Mouse (Mus musculus) liver, postnatal 0 days (tissue): Measurements from ENCODE around the gene BC052040. TPM values are rescaled to one million over a fixed set of nuclear protein-coding genes. Genes with fewer than 3 reads are reported as not detected.

ENCODE experiments used
- ATAC-seq: fragments of 200-750 bp; cut with Nextera tagmentation; 2 replicates; pipeline ENCODE4 v1.8.0; 2017; ENCODE audit warnings: mild to moderate bottlenecking, moderate library complexity
- DNase-seq: peaks from one replicate; pipeline ENCODE4 v3.0.0-alpha.2; 2016
- H3K27ac ChIP-seq: fragments of 300-500 bp; sonication (generic); 2 replicates; pipeline ENCODE4 v1.5.1; 2014; ENCODE audit warnings: antibody characterized with exemption, moderate library complexity, mild to moderate bottlenecking, low read depth
- H3K27me3 ChIP-seq: fragments of 300-500 bp; sonication (generic); 2 replicates; pipeline ENCODE4 v1.6.1; 2014; ENCODE audit warnings: low read length, control low read depth, mixed read lengths; ENCODE audit not compliant: insufficient read depth
- H3K36me3 ChIP-seq: fragments of 300-500 bp; sonication (generic); replicated peaks from 2 replicates; pipeline ENCODE4 v1.6.1; 2014; ENCODE audit warnings: mild to moderate bottlenecking, control low read depth, low read length, moderate library complexity, mixed read lengths; ENCODE audit not compliant: insufficient read depth
- H3K4me1 ChIP-seq: fragments of 300-500 bp; sonication (generic); 2 replicates; pipeline ENCODE4 v1.6.1; 2014; ENCODE audit warnings: antibody characterized with exemption, mild to moderate bottlenecking, control low read depth; ENCODE audit not compliant: insufficient read depth
- H3K4me2 ChIP-seq: fragments of 300-500 bp; sonication (generic); 2 replicates; pipeline ENCODE4 v1.6.1; 2014; ENCODE audit warnings: low read depth, mild to moderate bottlenecking, low read length, moderate library complexity, mixed read lengths
- H3K4me3 ChIP-seq: fragments of 300-500 bp; sonication (generic); 2 replicates; pipeline ENCODE4 v1.5.1; 2014; ENCODE audit warnings: low read depth, low read length
- H3K9ac ChIP-seq: fragments of 300-500 bp; sonication (generic); replicated peaks from 2 replicates; pipeline ENCODE4 v1.6.1; 2014; ENCODE audit warnings: mild to moderate bottlenecking, moderate library complexity
- H3K9me3 ChIP-seq: fragments of 300-500 bp; sonication (generic); 2 replicates; pipeline ENCODE4 v1.6.1; 2016; ENCODE audit warnings: mild to moderate bottlenecking, control low read depth, low read length, mixed read lengths
- CTCF ChIP-seq: sonication (generic); IDR thresholded peaks from 2 replicates; pipeline ENCODE4 v1.5.1; 2016; ENCODE audit warnings: antibody characterized with exemption, low read depth
- EP300 ChIP-seq: IDR thresholded peaks from 2 replicates; pipeline ENCODE4 v1.6.1; 2016; ENCODE audit warnings: antibody characterized with exemption, low read depth, mild to moderate bottlenecking
- WGBS: fragments of 180-500 bp; shearing (Covaris S2); extraction: QIAGEN DNeasy Blood & Tissue Kit; methylation state at CpG from one replicate; pipeline ENCODE4 v1.1.7; 2014; ENCODE audit not compliant: insufficient replicate concordance; 5-methylcytosine and 5-hydroxymethylcytosine counted together
- polyA plus RNA-seq: library from polyadenylated mRNA; unstranded; fragments of >200 nt; fragmentation: Nextera tagmentation; extraction: Ambion mirVana; gene quantifications from 2 replicates; pipeline ENCODE4 v1.2.1, GENCODE M21; 2015

BC052040 gene
- polyA plus RNA-seq, 1 experiment from 2014 or later, result 4.1 TPM

DNA sequence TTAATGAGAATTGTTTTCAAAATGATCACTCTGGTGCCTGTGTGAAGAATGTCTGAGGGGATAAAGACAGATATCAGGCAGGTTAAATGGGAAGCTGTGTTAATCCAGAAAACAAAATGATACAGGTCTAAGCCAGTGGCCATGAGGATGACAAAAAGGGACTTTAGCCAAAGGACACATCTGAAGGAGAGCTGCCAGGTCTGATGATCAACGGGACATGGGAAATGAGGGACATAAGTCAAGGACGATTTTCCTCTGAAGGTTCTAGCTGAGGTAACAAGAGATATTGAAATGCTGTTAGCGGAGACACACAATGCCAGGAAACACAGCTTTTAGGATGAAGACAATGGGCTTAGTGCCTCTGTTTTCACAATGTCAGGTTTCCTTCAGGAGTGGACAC lies 29.6 kb upstream of the BC052040 start:
- no peak overlapping the region for H3K4me2 ChIP-seq
- TF ChIP-seq EP300, result no peak
- TF ChIP-seq CTCF, result no peak
- H3K9ac ChIP-seq, result no peak overlapping the region
- DNase-seq, result no peak
- ATAC-seq, result no peak
- H3K27ac ChIP-seq, result no peak overlapping the region
- no peaks in the 10 kb centered on the region for H3K9me3 ChIP-seq
- no peaks in the 10 kb centered on the region for H3K36me3 ChIP-seq
- no peaks in the 10 kb centered on the region for H3K27me3 ChIP-seq
- no peak overlapping the region for H3K4me3 ChIP-seq
- WGBS, result 61% methylated on average over 3 of the region's 3 CpGs
- no peaks in the 10 kb centered on the region for H3K4me1 ChIP-seq

DNA sequence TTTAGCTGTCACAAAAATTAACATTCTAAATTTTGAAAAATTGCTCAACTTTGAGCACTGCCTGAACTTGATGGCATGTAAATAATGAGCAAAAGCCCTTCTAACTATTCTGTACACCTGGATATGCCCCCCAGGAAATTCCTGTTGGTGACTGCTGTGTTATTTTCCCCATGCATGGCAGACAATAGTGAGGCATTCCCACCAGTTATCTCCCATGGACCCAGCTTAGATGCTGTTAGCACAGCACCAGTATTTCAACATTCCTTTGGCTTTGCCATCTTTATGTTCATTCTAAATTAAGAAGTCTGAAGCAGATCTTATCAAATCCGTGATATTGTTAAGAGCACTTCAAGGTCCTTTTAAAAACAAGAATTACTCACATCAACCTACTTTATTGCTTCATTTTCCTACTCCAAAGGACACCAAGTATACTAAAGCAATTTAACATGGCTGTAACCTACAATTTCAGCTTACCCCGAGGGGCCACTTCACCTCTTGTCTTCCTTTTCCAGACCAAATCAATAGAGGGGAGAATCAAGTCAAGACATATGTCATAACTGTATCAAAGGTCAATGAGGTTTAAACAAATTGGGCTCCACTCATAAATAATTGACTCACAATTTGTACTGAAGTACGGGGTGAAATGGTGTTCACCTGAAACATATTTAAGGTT lies 19.2 kb upstream of the BC052040 start:
- 67% methylated on average over 3 of the region's 3 CpGs for WGBS
- Histone ChIP-seq H3K27me3 (no peaks in the 10 kb centered on the region), H3K9ac (no peak overlapping the region), H3K9me3 (no peaks in the 10 kb centered on the region), H3K36me3 (no peaks in the 10 kb centered on the region), H3K4me3 (no peak overlapping the region), H3K27ac (no peak overlapping the region), H3K4me2 (no peak overlapping the region), H3K4me1 (no peaks in the 10 kb centered on the region)
- ATAC-seq (no peak), DNase-seq (no peak)
- TF ChIP-seq CTCF (no peak), EP300 (no peak)

DNA sequence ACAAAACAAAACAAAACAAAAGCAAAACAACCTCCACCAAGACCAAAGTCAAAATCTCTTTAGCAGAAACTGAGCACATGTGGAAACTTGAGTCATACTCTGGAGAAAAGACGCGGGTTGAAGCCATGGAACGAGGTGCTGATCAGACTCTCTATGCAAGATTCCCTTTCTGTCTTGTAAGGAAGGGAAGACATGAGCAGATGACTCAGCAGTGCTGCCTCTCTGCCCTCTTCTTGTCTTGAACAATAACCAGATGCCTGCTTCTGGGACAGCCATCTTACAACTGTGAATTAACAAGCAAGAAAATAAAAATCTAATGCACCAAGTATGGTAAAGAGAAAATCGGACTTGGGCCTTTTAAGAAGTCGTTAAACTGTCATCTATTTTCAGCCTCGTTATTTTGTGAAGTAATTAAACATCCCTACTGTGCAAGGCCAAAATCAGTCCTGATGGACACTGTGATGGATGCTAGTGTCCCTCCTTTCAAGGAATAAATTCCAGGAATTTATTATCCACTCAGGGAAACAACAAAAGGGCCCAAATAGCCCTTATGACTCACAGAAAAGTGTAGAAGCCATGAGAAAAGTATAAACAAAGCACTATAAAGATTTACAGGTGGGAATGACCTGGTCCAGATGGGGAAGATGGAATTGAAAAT lies 18.0 kb upstream of the BC052040 start:
- Histone ChIP-seq H3K4me3 (no peak overlapping the region), H3K4me2 (no peak overlapping the region), H3K27ac (no peak overlapping the region), H3K9ac (no peak overlapping the region), H3K4me1 (no peaks in the 10 kb centered on the region), H3K36me3 (no peaks in the 10 kb centered on the region), H3K27me3 (no peaks in the 10 kb centered on the region), H3K9me3 (no peaks in the 10 kb centered on the region)
- ATAC-seq (no peak), DNase-seq (no peak)
- WGBS, result 82% methylated on average over 6 of the region's 6 CpGs
- TF ChIP-seq CTCF (no peak), EP300 (no peak)

DNA sequence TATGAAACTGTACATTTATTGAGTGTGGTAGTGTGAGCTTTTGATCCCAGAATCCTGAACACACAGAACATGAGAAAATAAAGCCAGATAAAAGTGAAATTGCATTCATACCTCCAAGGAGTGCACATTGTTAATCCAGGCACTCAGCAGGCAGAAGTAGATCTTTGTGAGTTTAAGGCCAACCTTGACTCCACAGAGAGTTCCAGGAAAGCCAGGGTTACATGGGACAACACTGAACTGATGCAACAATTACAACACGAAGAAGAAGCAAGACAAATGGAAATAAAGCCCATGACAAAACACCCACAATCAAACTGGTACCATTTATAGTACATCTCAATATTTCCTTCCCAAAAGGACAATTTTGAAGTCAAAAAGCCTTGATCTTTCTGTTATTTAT lies 9.5 kb upstream of the BC052040 start:
- 64% methylated on average over 1 of the region's 1 CpGs for WGBS
- no peak for DNase-seq
- Histone ChIP-seq H3K9ac (no peak overlapping the region), H3K36me3 (no peaks in the 10 kb centered on the region), H3K4me1 (no peaks in the 10 kb centered on the region), H3K27me3 (no peaks in the 10 kb centered on the region), H3K9me3 (no peaks in the 10 kb centered on the region), H3K4me2 (no peak overlapping the region), H3K27ac (no peak overlapping the region), H3K4me3 (no peak overlapping the region)
- no peak for ATAC-seq
- TF ChIP-seq EP300 (no peak), CTCF (no peak)

DNA sequence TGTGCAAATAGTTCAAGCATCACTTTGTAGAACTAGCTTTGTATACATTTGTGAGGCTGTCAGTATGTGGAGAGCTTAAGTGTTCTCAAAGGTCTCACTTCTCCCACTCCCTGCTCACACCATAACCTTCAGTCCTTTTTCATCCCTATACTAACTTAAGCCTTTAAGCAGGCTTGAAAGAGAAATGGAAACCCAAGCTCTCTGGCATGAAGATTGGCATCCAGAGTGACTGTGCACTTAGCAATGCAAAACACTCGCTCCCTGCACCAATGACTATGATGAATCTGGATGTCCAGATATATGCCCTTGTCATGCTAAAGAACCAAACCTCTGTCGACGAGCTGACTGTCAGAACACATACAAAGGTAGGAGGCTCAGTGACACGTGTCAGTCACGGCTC lies 6.7 kb upstream of the BC052040 start:
- Histone ChIP-seq H3K9ac (no peak overlapping the region), H3K9me3 (no peaks in the 10 kb centered on the region), H3K36me3 (no peaks in the 10 kb centered on the region), H3K4me1 (no peaks in the 10 kb centered on the region), H3K27ac (no peak overlapping the region), H3K4me3 (no peak overlapping the region), H3K27me3 (no peaks in the 10 kb centered on the region), H3K4me2 (no peak overlapping the region)
- TF ChIP-seq CTCF, result no peak
- TF ChIP-seq EP300, result no peak
- DNase-seq (no peak), ATAC-seq (no peak)
- WGBS, result 72% methylated on average over 5 of the region's 5 CpGs

DNA sequence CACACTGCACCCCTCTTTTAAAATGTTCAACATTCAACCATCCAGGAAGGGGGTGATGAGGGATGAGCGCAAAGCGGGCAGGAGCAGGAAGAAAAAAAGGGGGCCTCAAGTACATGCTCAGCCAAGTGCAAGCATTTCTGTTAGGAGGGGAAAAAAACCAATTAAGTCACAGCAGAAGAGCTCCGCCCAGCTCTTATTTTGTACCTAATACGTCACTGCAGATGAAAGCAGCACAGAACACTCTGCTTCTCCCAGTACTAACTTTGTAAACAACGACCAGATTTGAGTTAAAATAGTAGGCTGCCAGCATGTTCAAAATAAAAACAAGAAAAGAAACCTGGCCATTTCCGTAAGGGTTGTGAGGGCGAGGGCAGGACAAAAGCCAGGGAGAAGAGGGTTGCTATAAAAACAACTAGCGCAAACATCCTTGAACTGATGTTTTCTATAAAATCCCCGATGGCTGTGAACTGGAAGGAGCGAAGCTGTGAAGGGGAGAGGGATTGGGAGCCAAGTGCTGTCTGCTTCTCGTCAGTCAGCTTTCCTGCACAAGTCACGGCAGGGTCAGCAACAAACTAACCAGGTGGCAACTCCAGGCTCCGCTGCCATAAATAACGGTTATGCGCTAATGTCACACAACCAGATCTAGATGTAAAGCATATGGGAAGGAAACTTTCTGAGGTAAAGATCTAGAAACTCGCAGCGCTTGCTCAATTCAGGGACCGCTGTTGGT lies 2.2 kb upstream of the BC052040 start:
- no peak overlapping the region for H3K4me3 ChIP-seq
- H3K4me2 ChIP-seq, result peak overlapping the region; percentile 29; the same call in 1 of the 2 replicates
- no peaks in the 10 kb centered on the region for H3K9me3 ChIP-seq
- no peaks in the 10 kb centered on the region for H3K27me3 ChIP-seq
- ATAC-seq (no peak), DNase-seq (no peak)
- no peak overlapping the region for H3K27ac ChIP-seq
- H3K36me3 ChIP-seq, result no peaks in the 10 kb centered on the region
- no peak for TF ChIP-seq EP300
- TF ChIP-seq CTCF, result no peak
- WGBS, result 65% methylated on average over 18 of the region's 18 CpGs
- no peak overlapping the region for H3K9ac ChIP-seq
- H3K4me1 ChIP-seq, result peaks cover 12% of the 10 kb centered on the region
